Mouse (Mus musculus) small intestine, adult 2 months (tissue): ENCODE measurements at regions not wholly inside any gene's neighbourhood (a gene's known extent, or its start where the extent isn't known, plus 50 kb on each side); places are given as distances from the start of the nearest gene placed in this dataset.

Experiments used
- CTCF ChIP-seq: fragments of 200-500 bp; IDR thresholded peaks from 2 replicates; pipeline ENCODE4 v1.5.1; 2012; ENCODE audit warnings: low read depth, mild to moderate bottlenecking, control low read depth, inconsistent platforms, low read length, moderate library complexity, mixed read lengths; ENCODE audit not compliant: insufficient replicate concordance, insufficient read length; ENCODE audit errors: extremely low read depth
- POLR2A ChIP-seq: fragments of 200-500 bp; IDR thresholded peaks from 2 replicates; pipeline ENCODE4 v1.6.1; 2012; ENCODE audit warnings: low read depth, mild to moderate bottlenecking, control low read depth, inconsistent platforms, low read length, moderate library complexity

- TF ChIP-seq CTCF (no peak), POLR2A (no peak)
These were observed 85.9 kb upstream of the Dlg1 start for GRCm38 (mm10) chr16:31577347-31577746.
